Mouse (Mus musculus) cerebellum, postnatal 4 days (tissue): ENCODE measurements around the gene Mrpl18.
"Not testable (repeated sequence)": the region's sequence is repeated elsewhere in the genome, so short reads cannot be mapped to it uniquely, and the experiment has no call there.

ENCODE experiments used
- DNase-seq, 2 experiments: peaks; one replicate each; pipeline ENCODE4 v3.0.0; 2022; ENCODE audit warnings: low spot score in 2 of 2, mixed read lengths in 1 of 2

Mrpl18 gene

DNA sequence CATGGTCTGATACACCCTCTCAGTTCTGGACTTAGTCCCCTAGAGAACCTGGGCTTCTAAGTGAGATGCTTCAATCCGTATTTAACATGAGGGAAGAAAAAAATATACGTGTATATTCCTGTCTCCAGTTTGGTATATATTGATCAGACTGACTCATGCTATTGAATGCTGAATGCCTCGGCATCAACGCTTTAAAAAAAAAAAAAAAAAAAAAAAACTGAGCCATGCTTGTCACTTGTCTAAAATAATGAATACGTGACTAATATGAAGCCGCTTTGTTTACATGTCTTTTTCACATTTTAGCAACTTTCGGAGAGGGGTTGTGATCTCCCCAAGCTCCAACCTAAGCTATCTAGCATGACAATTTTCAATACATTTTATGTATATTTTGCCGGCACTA lies 5.8 kb downstream of the Mrpl18 start:
- no peak for DNase-seq

DNA sequence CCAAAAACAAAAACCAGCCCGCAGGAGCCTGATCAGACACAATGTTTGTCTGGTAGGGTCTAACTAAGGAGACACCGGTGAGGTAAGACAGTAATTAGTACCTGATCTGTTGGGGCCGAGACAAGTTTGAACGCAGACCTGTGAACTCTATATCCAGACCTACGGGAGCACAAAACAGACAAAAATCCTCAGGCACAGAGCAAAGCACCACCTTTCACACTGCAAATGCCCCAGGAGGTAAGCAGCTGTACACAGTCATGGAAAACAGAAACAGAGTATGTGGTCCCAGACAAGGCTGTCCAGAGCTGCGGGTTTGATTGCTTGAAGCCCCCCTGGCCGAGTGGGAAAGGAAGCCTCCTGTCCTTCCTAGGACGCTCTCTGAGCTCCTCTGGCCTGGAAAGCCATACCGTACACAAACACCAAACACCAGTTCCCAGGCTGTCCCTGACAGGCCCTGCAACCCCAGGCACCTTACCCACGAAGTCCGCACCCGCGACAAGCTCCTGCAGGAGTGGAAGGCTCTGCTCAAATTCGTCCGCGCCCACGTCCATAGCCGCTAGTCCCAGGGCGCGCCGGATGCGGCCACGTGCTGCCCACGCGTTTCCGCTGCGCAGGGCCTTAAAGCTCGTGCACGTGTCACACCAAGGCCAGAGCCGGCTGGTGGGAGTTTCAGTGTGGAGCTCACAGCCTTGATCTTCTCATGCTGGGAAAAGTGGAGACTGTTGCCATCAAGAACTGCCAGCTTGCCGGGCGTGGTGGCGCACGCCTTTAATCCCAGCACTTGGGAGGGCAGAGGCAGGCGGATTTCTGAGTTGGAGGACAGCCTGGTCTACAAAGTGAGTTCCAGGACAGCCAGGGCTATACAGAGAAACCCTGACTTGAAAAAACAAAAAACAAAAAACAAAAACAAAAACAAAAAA lies 6.5 kb downstream of the Mrpl18 start, which contains the start of gene Pnldc1:
Gene Pnldc1, minus strand, starts transcription at position 870 of the 920 bp plus-strand sequence.
- no peak for DNase-seq

DNA sequence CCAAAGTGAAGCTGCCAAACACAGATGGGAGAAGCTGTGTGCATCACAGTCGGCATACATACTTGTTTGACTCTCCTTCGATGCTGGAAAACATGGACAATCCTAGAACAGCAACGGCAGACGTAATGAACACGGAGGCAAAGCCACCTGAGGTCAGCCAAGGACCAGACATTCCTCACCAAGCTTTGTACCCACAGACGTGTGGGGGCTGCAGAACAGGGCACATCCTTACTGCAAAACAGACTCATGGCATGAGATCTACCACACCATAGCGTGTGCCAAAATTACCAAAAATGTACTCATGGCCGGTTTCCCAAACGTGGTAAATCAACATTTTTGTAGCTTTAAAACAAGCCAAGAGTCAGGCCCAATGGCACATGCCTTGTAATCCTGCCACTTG lies 9.7 kb downstream of the Mrpl18 start:
- no peak for DNase-seq

DNA sequence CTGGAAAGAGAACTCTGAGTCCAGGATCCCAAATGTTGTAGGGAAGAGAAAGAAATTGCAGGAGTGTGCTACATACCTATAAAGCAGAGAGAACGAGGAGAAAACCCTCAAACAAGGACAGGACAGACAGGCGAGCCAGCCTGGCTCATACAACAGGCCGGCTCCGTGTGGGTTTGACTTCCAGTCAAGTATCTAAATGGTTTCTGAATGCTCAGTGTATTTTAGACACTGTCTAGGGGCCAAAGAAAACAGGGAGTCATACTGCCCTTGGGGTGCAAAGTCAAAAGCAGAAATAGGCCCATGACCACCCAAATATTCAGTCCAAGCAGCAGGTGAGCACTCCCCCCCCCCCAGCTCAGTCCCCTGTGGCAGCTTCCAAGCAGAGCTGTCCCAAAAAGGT lies 10.3 kb downstream of the Mrpl18 start:
- no peak for DNase-seq

DNA sequence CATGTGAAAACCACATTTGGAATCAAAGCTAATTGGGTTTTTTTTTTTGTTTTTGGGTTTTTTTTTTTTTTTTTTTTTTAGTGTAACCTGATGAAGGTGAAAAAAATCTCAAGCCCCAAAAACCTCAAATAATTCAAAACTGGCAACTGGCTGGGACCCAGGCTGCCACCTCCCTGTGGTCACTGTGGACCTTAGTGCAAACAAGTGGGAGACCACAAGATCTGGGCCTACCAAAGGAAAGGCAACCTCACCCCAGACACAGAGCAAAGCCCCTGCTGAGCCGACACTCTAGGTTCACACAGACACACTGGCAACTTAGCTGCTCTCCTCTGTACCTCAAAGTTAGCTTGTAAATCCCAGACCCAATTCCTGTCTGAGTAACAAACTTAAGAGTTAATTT lies 11.8 kb downstream of the Mrpl18 start:
- DNase-seq, result no peak

DNA sequence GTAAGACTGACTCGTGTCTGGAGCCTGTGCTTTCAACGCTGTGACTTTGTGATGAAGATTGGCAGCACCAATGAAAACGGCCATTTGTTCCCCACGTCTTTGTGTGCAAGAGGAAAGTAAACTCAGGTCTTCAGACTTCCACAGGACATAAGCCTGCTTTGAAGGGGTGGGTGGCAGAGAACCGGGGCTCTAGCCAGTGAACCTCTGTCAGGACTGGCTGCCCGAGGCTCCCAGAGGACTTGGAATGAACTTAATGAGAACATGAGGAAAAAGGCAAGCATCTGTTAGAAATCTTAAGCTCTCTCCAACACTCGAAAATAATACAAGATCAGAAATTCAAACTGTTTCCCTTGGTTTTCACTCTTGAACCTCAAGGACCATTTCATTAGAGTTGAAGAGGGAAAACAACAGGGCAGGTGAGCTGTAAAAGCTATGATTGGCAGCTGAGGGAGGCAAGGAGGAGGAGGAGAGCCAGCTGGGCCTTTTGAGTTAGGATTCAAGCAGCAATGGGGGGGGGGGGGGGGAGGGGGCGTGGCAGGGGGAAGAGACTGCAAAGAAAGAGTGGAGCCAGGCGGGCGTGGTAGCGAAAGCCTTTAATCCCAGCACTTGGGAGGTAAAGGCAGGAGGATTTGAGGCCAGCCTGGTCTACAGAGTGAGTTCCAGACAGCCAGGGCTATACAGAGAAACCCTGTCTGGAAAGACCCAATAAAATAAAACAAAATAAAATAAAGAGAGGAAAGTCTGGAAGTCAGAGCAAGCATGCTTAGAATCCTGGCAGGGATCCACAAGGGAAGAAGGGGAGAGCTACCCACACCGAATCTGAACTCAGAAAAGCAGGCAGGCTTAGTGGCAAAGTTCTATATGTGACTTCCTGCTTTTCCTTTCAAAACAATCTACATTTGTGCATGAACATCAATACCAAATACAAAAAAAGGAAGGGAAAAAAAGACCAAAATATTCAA lies 12.5 kb downstream of the Mrpl18 start:
- no peak for DNase-seq

DNA sequence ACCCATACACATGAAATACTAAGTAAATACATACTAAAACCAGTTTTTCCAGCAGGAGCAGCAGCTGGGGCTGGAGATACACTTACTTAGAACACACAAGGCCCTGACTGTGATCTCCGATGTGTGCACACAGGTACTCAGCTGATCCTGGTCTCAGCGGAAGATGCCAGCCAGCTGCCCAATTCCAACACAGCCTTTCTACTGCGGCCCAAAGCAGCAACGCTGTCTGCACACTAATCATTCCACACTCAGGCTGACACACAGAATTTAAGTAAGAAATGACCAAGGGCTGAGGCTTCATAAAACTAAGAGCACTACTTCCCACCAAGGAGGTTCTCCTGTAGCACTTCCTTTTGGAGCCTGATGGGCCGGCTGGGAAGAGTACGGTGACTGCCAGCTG lies 13.9 kb downstream of the Mrpl18 start:
- no peak for DNase-seq

DNA sequence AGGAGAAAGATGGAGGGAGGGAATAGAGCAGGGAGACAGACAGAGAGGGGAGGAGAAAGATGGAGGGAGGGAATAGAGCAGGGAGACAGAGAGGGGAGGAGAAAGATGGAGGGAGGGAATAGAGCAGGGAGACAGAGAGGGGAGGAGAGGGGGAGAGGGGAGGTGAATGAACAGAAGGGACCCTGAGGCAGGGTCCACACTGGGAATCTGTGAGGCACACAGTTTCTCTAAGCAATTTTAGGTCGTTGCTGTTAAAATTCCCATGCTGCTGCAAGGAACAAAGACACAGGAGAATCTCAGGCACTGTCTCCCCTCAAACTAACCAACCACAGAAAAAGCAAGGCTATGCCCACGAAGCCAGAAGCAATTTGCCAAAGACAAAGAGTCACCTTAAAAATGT lies 17.5 kb downstream of the Mrpl18 start:
- not testable (repeated sequence) for DNase-seq

DNA sequence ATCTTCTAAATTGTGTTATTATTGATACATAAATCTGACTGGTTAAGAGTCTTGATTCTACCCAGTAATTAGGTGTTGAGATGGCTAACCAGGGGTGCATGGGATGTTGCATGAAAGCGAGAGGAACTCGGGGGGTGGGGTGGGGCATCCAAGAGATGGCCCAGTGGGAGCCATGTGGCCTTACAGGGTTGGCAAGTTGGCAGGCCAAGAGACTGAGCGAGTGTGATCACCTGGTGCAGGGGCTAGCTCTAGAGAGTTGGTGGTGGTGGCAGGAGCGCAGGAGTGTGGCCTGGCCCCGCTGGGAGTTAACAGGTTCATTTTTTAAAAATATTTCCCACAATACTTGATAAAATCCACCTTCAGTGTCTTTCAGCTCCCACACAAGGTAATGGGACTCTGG lies 18.5 kb downstream of the Mrpl18 start:
- DNase-seq, result no peak

DNA sequence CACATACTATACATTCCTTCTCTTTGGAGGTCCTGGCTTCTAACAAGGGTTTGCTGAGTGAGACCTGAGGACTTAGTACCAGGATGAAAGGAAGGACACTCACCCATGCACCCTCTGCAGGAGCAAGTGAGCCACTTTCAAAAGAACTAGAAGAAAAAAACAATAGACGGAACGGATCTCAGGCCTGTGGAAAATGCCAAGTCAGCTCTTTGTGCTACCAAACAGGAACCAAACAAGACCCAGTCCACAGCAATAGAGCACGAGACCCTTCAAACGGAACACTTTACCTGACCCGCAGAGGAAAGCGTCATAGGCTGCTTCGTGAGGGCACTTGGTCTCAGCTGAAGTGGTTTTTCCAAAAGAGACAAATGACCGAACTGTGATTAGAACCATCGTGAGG lies 24.1 kb downstream of the Mrpl18 start:
- no peak for DNase-seq

DNA sequence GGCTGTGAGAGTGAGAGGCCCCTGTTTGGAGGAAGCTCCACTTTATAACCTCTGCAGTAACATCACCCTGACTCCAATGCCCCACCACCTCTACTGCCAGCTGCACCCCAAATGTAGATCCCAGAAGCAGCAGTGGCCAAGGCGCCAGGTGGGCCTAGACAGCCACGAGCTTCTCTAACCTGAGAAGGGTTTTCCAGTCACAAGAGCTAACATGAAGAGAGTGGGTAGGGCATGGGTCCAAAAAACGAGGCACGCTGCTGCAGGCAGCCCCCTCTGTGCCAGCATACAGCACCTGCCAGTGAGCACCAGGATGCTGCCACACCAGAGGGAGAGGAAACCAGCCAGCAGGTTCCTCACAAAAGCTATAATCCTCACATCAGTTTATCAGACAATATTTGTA lies 25.1 kb downstream of the Mrpl18 start:
- DNase-seq, result no peak

DNA sequence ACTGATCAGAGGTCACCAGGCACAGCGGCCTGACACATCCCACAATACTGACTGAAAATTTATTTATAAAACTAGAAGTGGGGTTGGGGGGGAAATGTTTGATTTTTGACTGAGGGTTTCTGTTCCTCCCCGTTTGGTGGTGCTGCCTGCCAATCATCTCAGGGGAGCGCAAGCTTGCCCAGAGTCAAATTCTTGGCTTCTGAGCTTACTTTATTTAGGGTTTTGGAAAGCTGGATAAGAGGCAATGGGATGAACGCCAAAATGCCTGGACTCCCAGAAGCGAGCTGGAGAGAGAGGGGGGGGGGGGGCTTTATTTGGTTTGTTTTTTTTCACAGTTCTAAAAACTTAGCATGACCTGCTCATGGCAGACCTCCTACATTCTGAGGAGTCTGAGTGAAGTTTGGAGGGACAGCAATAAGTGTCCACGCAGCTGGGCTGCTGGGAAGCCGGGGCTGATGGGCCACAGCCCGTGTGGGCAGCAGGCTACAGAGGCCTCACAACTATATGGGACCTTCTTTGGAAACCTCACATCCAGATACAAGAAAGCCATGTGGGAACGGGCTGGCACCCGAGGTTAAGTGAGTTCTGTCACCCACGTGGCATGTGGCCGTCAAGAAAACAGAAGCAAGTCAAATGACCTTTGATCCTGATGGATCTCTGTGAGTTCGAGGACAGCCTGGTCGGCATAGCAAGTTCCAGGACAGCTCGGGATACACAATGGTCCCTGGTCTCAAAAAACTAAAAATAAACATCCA lies 28.9 kb downstream of the Mrpl18 start:
- no peak for DNase-seq

DNA sequence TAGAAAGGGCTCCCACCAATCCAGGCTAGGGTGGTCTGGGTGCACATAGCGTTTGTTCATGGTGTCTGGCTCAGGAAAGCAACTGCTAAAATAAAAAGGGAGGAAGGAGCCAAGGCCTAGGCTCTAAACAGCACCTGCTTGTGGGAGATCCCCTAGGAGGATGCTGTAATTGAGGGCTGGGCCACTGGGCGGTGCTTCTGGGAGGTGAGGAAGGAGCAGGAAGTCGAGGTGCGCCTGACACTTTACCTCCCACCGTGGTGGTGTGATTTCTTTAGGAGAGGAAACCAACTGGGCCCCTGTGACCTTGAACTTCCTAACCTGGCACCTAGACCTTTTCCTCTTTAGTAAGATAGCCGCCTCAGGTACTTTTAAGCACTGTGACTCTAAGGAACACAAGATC lies 29.5 kb downstream of the Mrpl18 start:
- DNase-seq, result no peak

DNA sequence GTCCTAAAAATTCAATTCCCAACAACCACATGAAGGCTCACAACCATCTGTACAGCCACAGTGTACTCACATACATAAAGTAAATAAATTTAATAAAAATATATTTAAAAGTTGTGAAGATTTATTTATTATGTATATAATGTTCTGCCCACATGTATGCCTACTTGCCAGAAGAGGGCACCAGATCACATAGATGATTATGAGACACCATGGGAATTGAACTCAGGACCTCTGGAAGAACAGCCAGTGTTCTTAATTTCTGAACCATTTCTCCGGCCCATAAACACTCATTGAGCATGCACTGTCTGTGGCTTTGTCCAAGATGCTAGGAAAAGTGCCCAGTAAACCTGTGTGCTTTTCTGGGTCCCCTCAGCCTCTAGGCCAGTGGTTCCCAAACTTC lies 34.9 kb downstream of the Mrpl18 start:
- no peak for DNase-seq

DNA sequence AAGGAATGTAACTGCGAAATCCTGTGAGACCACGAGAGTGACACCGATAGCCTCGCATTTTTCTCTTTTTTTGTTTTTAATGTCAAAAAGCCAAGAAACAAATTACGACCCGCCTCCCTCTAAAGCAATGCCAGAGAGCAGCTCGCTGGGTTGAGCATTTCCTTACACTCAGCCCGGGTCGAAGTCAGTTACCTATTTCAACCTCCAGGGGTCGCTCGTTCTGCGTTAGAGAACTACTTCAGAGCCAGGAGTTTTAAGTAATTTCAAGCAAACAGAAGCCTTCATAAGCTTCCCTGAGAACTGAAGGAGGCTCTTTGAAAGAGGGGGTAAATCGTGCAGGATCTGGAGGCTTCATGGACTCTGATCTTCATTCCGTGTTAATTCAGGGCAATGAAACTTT lies 36.0 kb downstream of the Mrpl18 start:
- DNase-seq, result peak; percentile 70 to 82

DNA sequence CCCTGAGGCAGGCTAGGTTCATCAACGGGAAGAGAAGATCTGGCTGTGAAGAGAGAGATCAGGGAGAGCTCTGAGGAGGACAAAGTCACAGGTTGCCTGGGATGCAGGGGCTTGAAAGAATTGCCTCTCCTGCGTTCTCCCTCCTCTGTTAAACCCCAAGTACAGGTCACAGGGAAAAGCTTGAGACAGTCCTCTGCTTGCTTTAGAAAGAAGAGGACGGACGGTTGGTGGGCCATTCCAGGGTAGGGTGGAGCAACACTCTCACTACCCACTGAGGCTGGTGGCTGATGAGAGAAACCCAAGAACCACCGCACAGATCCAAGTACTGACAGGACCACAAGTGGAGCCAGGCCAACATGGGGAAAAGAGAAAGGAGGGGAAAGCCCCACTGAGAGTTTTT lies 40.4 kb downstream of the Mrpl18 start, which contains the start of gene Mrgprh:
Gene Mrgprh, plus strand, starts transcription at position 301 of the 400 bp plus-strand sequence.
- DNase-seq, result no peak

DNA sequence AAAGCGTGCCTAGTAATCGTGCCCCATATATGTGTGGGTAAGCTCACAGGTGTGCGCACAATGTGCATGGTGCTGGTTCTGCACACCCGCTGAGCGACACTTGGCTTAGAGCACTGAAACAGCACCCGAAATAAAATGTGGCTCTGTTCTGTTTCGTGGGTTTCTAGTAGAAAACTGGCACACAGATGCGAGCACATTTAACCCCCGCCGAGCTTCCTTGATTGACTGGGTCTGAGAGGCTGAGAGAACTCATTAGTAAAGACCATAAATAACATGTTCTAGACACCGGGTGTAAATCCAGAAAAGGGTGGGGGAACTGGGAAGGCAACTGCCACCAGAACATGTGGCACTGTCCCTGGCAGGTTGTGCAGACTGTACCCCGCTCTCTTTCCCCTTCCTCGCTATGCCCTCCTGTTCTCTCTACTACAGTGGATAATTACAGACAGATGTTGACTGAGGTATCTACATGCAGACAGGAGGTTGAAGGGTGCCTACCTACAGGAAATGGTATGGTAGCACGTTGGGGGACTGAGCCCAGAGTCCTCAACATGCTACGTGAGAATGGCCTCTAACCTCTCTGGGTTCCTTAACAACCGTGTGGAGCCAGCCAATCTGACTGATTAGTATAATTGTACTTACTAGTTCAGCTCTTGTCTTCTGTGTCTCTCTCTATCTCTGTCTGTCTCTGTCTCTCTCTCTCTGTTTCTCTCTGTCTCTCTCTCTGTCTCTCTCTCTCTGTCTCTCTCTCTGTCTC lies 43.7 kb downstream of the Mrpl18 start:
- DNase-seq, result no peak

DNA sequence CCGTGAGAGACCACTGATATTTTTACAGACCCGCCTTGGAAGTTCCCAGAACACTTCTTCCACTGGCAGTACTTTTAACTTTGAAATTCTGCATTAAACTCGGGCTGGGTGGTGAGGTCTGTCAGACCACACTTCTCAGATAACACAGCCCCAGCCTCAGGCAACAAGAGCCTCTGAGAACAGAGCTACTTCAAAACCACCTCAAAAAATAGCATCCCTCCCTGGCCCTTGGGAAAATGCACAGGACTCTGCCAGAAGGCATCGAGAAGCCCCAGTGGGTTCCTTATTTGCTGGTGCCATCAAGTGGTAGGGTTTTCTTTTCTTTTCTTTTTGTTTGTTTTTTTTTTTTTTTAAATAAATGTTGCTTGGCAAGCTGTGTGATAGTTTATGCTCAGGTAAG lies 47.5 kb downstream of the Mrpl18 start:
- DNase-seq, result no peak

DNA sequence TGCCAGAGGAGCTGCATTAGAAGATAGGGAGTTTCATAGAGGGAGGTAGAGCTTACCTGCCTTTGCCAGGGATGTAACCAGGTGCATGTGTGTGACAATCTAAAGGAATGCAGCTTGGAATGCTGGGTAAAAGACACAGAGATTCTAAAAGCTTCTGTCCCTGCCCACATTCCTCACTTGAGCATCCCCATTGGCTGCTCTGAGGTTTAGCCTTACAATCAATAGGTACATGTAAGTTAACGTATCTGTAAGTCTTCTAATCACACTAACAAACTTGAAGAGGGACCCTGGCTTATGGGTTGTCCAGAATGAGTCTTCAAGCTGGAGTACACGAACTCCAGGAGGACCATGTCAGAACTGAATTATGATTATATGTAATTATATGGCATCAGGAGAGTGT lies 48.1 kb downstream of the Mrpl18 start, which contains the start of gene Mas1:
Gene Mas1, minus strand, starts transcription at position 101 of the 400 bp plus-strand sequence.
- DNase-seq, result no peak

DNA sequence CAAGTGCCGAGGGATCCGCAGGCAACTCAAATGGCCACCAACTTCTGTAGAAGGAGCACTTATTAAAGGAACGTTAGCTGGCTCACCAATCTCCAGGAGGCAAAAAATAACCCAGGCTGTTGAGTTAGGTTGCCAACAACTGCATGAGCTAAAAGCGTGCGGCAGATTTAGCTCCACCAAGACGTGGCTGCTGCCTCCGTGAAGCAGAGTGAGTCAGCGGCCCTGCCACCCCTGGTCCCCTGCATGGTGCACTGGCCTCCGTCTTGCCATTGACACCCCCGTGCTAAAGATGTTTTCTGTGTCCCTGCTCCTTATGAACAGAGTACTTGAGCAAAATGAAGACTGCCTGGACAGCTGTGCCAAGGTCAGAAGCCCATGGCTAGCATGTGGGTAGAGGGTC lies 49.3 kb downstream of the Mrpl18 start:
- no peak for DNase-seq

DNA sequence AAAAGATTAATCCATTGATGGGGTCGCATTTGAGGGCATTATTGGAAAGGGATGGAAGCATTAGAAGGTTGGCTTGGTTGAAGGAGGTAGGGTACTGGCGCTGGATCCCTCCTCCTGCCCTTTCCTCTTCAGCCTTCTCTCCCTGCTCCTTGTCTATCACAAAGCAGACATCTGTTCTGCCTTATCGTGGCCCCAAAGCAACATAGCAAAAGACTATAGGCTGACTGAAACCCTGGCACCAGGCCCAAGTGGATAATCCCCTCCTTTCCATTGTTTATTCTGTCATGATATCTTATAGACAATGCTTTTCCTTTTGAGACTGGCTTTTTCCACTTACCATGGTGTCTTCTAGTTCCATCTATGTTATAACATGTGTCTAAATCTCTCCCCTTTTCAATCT lies 50.7 kb downstream of the Mrpl18 start:
- no peak for DNase-seq
